Mouse (Mus musculus): ENCODE results near the gene Rabggtb.
"Not testable (repeated sequence)": the region's sequence is repeated elsewhere in the genome, so short reads cannot be mapped to it uniquely, and the experiment has no call there.

Rabggtb gene

GRCm38 (mm10) chr3:153867149-153868136 lies 45.4 kb downstream of the Rabggtb start:
- no peak for DNase-seq (ENCODE audit: low read depth, low spot score)

GRCm38 (mm10) chr3:153864636-153865429 lies 48.0 kb downstream of the Rabggtb start:
- DNase-seq (ENCODE audit: low read depth, low spot score) = no peak

GRCm38 (mm10) chr3:153863816-153864215 lies 49.0 kb downstream of the Rabggtb start:
- DNase-seq (ENCODE audit: low read depth, low spot score) = peak; percentile 22

GRCm38 (mm10) chr3:153860392-153860791 lies 52.4 kb downstream of the Rabggtb start:
- DNase-seq (ENCODE audit: low read depth, low spot score) = not testable (repeated sequence)

GRCm38 (mm10) chr3:153858350-153859001 lies 54.3 kb downstream of the Rabggtb start:
- no peak for DNase-seq (ENCODE audit: low read depth, low spot score)

Measured in CD4-positive helper T cell, adult 2 months (primary cell).